Mouse (Mus musculus) megakaryocyte, embryonic 14.5 days (primary cell): Measurements from ENCODE around the gene Il1r2. TPM values are rescaled to one million over a fixed set of nuclear protein-coding genes. Genes with fewer than 3 reads are reported as not detected.

ENCODE experiments used
- H3K27me3 ChIP-seq: replicated peaks from 2 replicates; pipeline ENCODE3; 2012; ENCODE audit warnings: inconsistent platforms
- H3K36me3 ChIP-seq: replicated peaks from 2 replicates; pipeline ENCODE3; 2012; ENCODE audit warnings: low read length, inconsistent platforms, mixed read lengths
- H3K4me1 ChIP-seq: 2 replicates; pipeline ENCODE4 v1.6.1; 2012; ENCODE audit warnings: inconsistent platforms
- H3K4me3 ChIP-seq: replicated peaks from 2 replicates; pipeline ENCODE3; 2012; ENCODE audit warnings: moderate library complexity, mild to moderate bottlenecking, inconsistent platforms
- H3K9me3 ChIP-seq: 2 replicates; pipeline ENCODE4 v1.6.1; 2012; ENCODE audit warnings: inconsistent platforms
- FLI1 ChIP-seq: IDR thresholded peaks from 2 replicates; pipeline ENCODE4 v1.6.1; 2012; ENCODE audit warnings: low read length, inconsistent platforms, mixed read lengths
- GATA1 ChIP-seq: IDR thresholded peaks from 3 replicates; pipeline ENCODE4 v1.6.1; 2012; ENCODE audit warnings: mixed read lengths, low read length, inconsistent platforms, borderline replicate concordance
- polyA plus RNA-seq: library from polyadenylated mRNA; stranded (reverse); fragments of >175 nt; gene quantifications from 2 replicates; pipeline ENCODE4 v1.2.3, GENCODE M21; 2012; ENCODE audit warnings: low replicate concordance; ENCODE audit not compliant: insufficient read depth

Gene Il1r2
- polyA plus RNA-seq, 1 experiment, result not detected

GRCm38 (mm10) chr1:40033315-40033714 is 40.6 kb upstream of the Il1r2 start:
- no peak for TF ChIP-seq GATA1
- no peak for TF ChIP-seq FLI1
- Histone ChIP-seq H3K4me3 (no peak overlapping the region), H3K9me3 (no peaks in the 10 kb centered on the region), H3K36me3 (no peaks in the 10 kb centered on the region), H3K27me3 (peaks cover 7% of the 10 kb centered on the region), H3K4me1 (peaks cover 5% of the 10 kb centered on the region)

GRCm38 (mm10) chr1:40033743-40034420 is 40.0 kb upstream of the Il1r2 start:
- Histone ChIP-seq H3K4me3 (no peak overlapping the region), H3K36me3 (no peaks in the 10 kb centered on the region), H3K27me3 (peaks cover 7% of the 10 kb centered on the region), H3K4me1 (peaks cover 5% of the 10 kb centered on the region), H3K9me3 (no peaks in the 10 kb centered on the region)
- no peak for TF ChIP-seq FLI1
- TF ChIP-seq GATA1, result no peak

- TF ChIP-seq GATA1 (no peak), FLI1 (no peak)
Measured at GRCm38 (mm10) chr1:40037831-40038230, 36.0 kb upstream of the Il1r2 start.

GRCm38 (mm10) chr1:40045686-40046085 is 28.2 kb upstream of the Il1r2 start:
- H3K4me1 ChIP-seq, result peaks cover 22% of the 10 kb centered on the region

More at GRCm38 (mm10) chr1:40037831-40038230, 36.0 kb upstream of the Il1r2 start:
- Histone ChIP-seq H3K27me3 (peaks cover 7% of the 10 kb centered on the region), H3K4me1 (peaks cover 5% of the 10 kb centered on the region), H3K9me3 (no peaks in the 10 kb centered on the region), H3K4me3 (no peak overlapping the region), H3K36me3 (no peaks in the 10 kb centered on the region)

GRCm38 (mm10) chr1:40046600-40046999 is 27.3 kb upstream of the Il1r2 start:
- TF ChIP-seq FLI1 (no peak), GATA1 (no peak)
- peaks cover 26% of the 10 kb centered on the region for H3K4me1 ChIP-seq
- peaks cover 15% of the 10 kb centered on the region; the same call in 1 of the 2 replicates for H3K9me3 ChIP-seq

More at GRCm38 (mm10) chr1:40045686-40046085, 28.2 kb upstream of the Il1r2 start:
- Histone ChIP-seq H3K4me3 (no peak overlapping the region), H3K36me3 (no peaks in the 10 kb centered on the region), H3K27me3 (peaks cover 5% of the 10 kb centered on the region), H3K9me3 (peaks cover 11% of the 10 kb centered on the region; the same call in 1 of the 2 replicates)
- TF ChIP-seq FLI1 (no peak), GATA1 (no peak)

GRCm38 (mm10) chr1:40051157-40051556 is 22.7 kb upstream of the Il1r2 start:
- no peaks in the 10 kb centered on the region for H3K36me3 ChIP-seq
- H3K4me3 ChIP-seq, result no peak overlapping the region
- no peak for TF ChIP-seq FLI1
- no peak for TF ChIP-seq GATA1

More at GRCm38 (mm10) chr1:40046600-40046999, 27.3 kb upstream of the Il1r2 start:
- Histone ChIP-seq H3K36me3 (no peaks in the 10 kb centered on the region), H3K27me3 (peaks cover 1% of the 10 kb centered on the region), H3K4me3 (no peak overlapping the region)

GRCm38 (mm10) chr1:40052156-40052555 is 21.7 kb upstream of the Il1r2 start:
- Histone ChIP-seq H3K4me1 (peaks cover 12% of the 10 kb centered on the region), H3K36me3 (no peaks in the 10 kb centered on the region), H3K9me3 (peaks cover 28% of the 10 kb centered on the region), H3K4me3 (no peak overlapping the region), H3K27me3 (no peaks in the 10 kb centered on the region)
- no peak for TF ChIP-seq FLI1
- no peak for TF ChIP-seq GATA1

More at GRCm38 (mm10) chr1:40051157-40051556, 22.7 kb upstream of the Il1r2 start:
- Histone ChIP-seq H3K27me3 (no peaks in the 10 kb centered on the region), H3K4me1 (peaks cover 17% of the 10 kb centered on the region), H3K9me3 (peaks cover 27% of the 10 kb centered on the region)

GRCm38 (mm10) chr1:40053071-40053470 is 20.8 kb upstream of the Il1r2 start:
- H3K36me3 ChIP-seq, result no peaks in the 10 kb centered on the region
- peaks cover 2% of the 10 kb centered on the region for H3K27me3 ChIP-seq
- peaks cover 12% of the 10 kb centered on the region for H3K4me1 ChIP-seq
- TF ChIP-seq FLI1 (no peak), GATA1 (no peak)
- peaks cover 28% of the 10 kb centered on the region for H3K9me3 ChIP-seq
- H3K4me3 ChIP-seq, result no peak overlapping the region

- Histone ChIP-seq H3K4me1 (peaks cover 8% of the 10 kb centered on the region), H3K36me3 (no peaks in the 10 kb centered on the region)
- no peak for TF ChIP-seq GATA1
- TF ChIP-seq FLI1, result no peak
Measured at GRCm38 (mm10) chr1:40055051-40055450, 18.8 kb upstream of the Il1r2 start.

GRCm38 (mm10) chr1:40055963-40056362 is 17.9 kb upstream of the Il1r2 start:
- Histone ChIP-seq H3K36me3 (no peaks in the 10 kb centered on the region), H3K9me3 (peaks cover 21% of the 10 kb centered on the region), H3K27me3 (peaks cover 13% of the 10 kb centered on the region), H3K4me1 (peaks cover 4% of the 10 kb centered on the region), H3K4me3 (no peak overlapping the region)
- TF ChIP-seq GATA1 (no peak), FLI1 (no peak)

More at GRCm38 (mm10) chr1:40055051-40055450, 18.8 kb upstream of the Il1r2 start:
- Histone ChIP-seq H3K9me3 (peaks cover 27% of the 10 kb centered on the region), H3K4me3 (no peak overlapping the region), H3K27me3 (peaks cover 10% of the 10 kb centered on the region)
